Mouse (Mus musculus) kidney, embryonic 14.5 days (tissue): ENCODE measurements around the gene F2r. TPM values are rescaled to one million over a fixed set of nuclear protein-coding genes. Genes with fewer than 3 reads are reported as not detected.

Source experiments
- polyA plus RNA-seq: library from polyadenylated mRNA; unstranded; fragments of >200 nt; fragmentation: Nextera tagmentation; extraction: Ambion mirVana; gene quantifications from 2 replicates; pipeline ENCODE4 v1.2.1, GENCODE M21; 2014

Gene F2r
- polyA plus RNA-seq, 1 experiment from 2014 or later = 128 TPM

Other genes starting within 250 kb of the F2r start
- 33.4 and 40.2 TPM in 2 replicates for gene Aggf1, start 243.1 kb downstream of the F2r start, polyA plus RNA-seq
- not detected in 2 replicates for gene Crhbp, start 173.6 kb downstream of the F2r start, polyA plus RNA-seq
- gene S100z, start 139.8 kb downstream of the F2r start, polyA plus RNA-seq = not detected in 2 replicates
- 6.2 and 7.8 TPM in 2 replicates for gene F2rl1, start 93.3 kb downstream of the F2r start, polyA plus RNA-seq
- gene F2rl2, start 78.4 kb upstream of the F2r start, polyA plus RNA-seq = 0.41 and 0.54 TPM in 2 replicates